Mouse (Mus musculus) lung, postnatal 0 days (tissue): ENCODE measurements around the gene Sco1. TPM values are rescaled to one million over a fixed set of nuclear protein-coding genes. Genes with fewer than 3 reads are reported as not detected.
A peak's percentile ranks its signal among the peaks of the same experiment; 100 is the strongest.

ENCODE experiments used
- ATAC-seq: fragments of 200-750 bp; cut with Nextera tagmentation; 2 replicates; pipeline ENCODE4 v1.8.0; 2017; ENCODE audit warnings: moderate library complexity
- DNase-seq: peaks from one replicate; pipeline ENCODE4 v3.0.0-alpha.2; 2016; ENCODE audit warnings: low spot score
- H3K27ac ChIP-seq: fragments of 300-500 bp; sonication (generic); 2 replicates; pipeline ENCODE4 v1.5.1; 2014; ENCODE audit warnings: antibody characterized with exemption, mild to moderate bottlenecking, low read length, mixed read lengths
- H3K27me3 ChIP-seq: fragments of 300-500 bp; sonication (generic); replicated peaks from 2 replicates; pipeline ENCODE4 v1.6.1; 2014; ENCODE audit warnings: low read length, mixed read lengths; ENCODE audit not compliant: insufficient read depth
- H3K36me3 ChIP-seq: fragments of 300-500 bp; sonication (generic); 2 replicates; pipeline ENCODE4 v1.6.1; 2014; ENCODE audit warnings: low read length, mixed read lengths; ENCODE audit not compliant: insufficient read depth
- H3K4me1 ChIP-seq: fragments of 300-500 bp; sonication (generic); 2 replicates; pipeline ENCODE4 v1.6.1; 2014; ENCODE audit warnings: antibody characterized with exemption, low read depth, low read length, mixed read lengths; ENCODE audit not compliant: insufficient read depth
- H3K4me2 ChIP-seq: fragments of 300-500 bp; sonication (generic); replicated peaks from 2 replicates; pipeline ENCODE4 v1.6.1; 2014; ENCODE audit warnings: low read depth, mild to moderate bottlenecking, low read length, moderate library complexity, mixed read lengths
- H3K4me3 ChIP-seq: fragments of 300-500 bp; sonication (generic); 2 replicates; pipeline ENCODE4 v1.5.1; 2014; ENCODE audit warnings: low read depth, low read length
- H3K9ac ChIP-seq: fragments of 300-500 bp; sonication (generic); replicated peaks from 2 replicates; pipeline ENCODE4 v1.6.1; 2014; ENCODE audit warnings: low read depth, mild to moderate bottlenecking
- H3K9me3 ChIP-seq: fragments of 300-500 bp; sonication (generic); 2 replicates; pipeline ENCODE4 v1.6.1; 2016; ENCODE audit warnings: low read length, mixed read lengths
- CTCF ChIP-seq: IDR thresholded peaks from 2 replicates; pipeline ENCODE4 v1.5.1; 2016; ENCODE audit warnings: antibody characterized with exemption, mild to moderate bottlenecking
- EP300 ChIP-seq: IDR thresholded peaks from 2 replicates; pipeline ENCODE4 v1.6.1; 2016; ENCODE audit warnings: antibody characterized with exemption, mild to moderate bottlenecking, control low read depth
- WGBS: fragments of 180-500 bp; shearing (Covaris S2); extraction: QIAGEN DNeasy Blood & Tissue Kit; methylation state at CpG from one replicate; pipeline ENCODE4 v1.1.7; 2014; 5-methylcytosine and 5-hydroxymethylcytosine counted together
- polyA plus RNA-seq: library from polyadenylated mRNA; unstranded; fragments of >200 nt; fragmentation: Nextera tagmentation; extraction: Ambion mirVana; gene quantifications from 2 replicates; pipeline ENCODE4 v1.2.1, GENCODE M21; 2015

Gene Sco1
- polyA plus RNA-seq, 1 experiment from 2014 or later, result 9.7 TPM

DNA sequence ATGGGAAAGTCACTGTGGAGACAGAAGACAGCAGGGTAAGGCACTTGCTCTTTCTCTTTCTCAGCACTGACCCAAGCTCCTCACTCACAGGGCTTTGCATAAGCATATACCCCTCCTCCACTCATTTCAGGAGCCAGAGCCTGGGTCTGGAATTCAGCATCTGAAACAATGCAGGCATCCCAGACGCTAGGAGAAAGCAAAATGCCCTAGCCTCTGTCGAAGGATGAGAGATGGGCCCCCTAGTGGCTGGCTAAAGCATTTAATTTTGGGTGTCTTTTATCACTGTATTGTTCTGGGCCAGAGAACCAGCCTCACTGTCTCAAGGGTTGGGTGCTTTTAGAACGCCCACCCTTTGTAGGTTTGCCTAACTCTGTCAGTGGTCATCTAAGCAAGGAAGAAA lies 27.7 kb downstream of the Sco1 start:
- peak; percentile 63 for ATAC-seq
- Histone ChIP-seq H3K27ac (no peak overlapping the region), H3K36me3 (no peaks in the 10 kb centered on the region), H3K27me3 (0 out of 2 replicates have a peak, but pooled peaks cover 7% of the 10 kb centered on the region), H3K4me1 (no peaks in the 10 kb centered on the region), H3K9ac (no peak overlapping the region), H3K4me3 (no peak overlapping the region), H3K9me3 (no peaks in the 10 kb centered on the region), H3K4me2 (no peak overlapping the region)
- 0% methylated on average over 3 of the region's 3 CpGs for WGBS
- DNase-seq, result peak; percentile 71
- TF ChIP-seq EP300, result no peak
- TF ChIP-seq CTCF, result peak; percentile 84

DNA sequence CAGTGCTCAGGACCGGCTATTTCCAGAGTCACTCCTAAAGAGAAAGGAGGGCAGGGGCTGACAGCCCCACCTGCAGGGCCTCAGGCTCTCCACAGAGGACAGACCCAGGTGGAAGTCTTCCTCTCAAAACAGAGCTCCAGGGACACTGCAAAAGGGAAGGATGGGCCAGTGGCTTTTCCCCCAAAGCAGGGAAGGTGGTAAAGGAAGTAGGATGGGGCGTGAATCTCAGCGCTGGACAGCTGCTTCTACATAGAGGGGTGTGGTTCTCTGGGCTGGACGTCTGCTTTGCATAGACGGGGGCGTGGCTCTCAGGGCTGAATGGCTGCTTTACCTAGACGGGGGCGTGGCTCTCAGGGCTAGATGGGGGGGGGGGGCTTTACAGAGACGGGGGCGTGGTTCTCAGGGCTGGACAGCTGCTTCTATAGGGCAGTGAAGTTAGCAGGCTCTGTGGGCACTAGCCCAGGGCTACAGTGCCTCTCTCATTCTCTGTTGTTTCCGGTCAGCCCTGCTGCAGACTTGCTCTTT lies 28.7 kb downstream of the Sco1 start:
- Histone ChIP-seq H3K9me3 (no peaks in the 10 kb centered on the region), H3K9ac (no peak overlapping the region), H3K36me3 (no peaks in the 10 kb centered on the region), H3K27me3 (0 out of 2 replicates have a peak, but pooled peaks cover 7% of the 10 kb centered on the region), H3K4me2 (no peak overlapping the region), H3K27ac (no peak overlapping the region), H3K4me1 (no peaks in the 10 kb centered on the region), H3K4me3 (no peak overlapping the region)
- DNase-seq, result peak; percentile 91
- 6% methylated on average over 9 of the region's 11 CpGs for WGBS
- no peak for TF ChIP-seq CTCF
- no peak for TF ChIP-seq EP300
- ATAC-seq, result peak; percentile 90

DNA sequence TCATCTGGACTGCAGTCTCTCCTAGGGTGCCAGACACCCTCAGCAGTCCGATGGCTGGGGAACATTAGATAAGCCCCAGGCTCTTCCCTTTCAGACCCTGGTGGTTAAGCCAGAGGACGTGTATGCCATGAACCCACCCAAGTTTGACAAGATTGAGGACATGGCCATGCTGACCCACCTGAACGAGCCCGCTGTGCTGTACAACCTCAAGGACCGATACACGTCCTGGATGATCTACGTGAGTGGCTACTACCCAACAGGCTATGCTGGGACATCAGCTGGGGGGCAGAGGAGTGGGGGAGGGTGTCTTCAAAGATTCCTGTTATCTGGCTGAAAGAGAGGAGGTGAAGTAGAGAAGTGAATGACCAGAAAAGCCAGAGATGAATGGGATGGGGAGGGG lies 29.7 kb downstream of the Sco1 start:
- no peak overlapping the region for H3K4me2 ChIP-seq
- H3K9ac ChIP-seq, result no peak overlapping the region
- ATAC-seq, result no peak
- 0 out of 2 replicates have a peak, but pooled peaks cover 7% of the 10 kb centered on the region for H3K27me3 ChIP-seq
- H3K9me3 ChIP-seq, result no peaks in the 10 kb centered on the region
- H3K4me3 ChIP-seq, result no peak overlapping the region
- no peak for DNase-seq
- TF ChIP-seq EP300, result no peak
- no peak for TF ChIP-seq CTCF
- H3K27ac ChIP-seq, result no peak overlapping the region
- no peaks in the 10 kb centered on the region for H3K4me1 ChIP-seq
- WGBS, result 78% methylated on average over 7 of the region's 7 CpGs
- H3K36me3 ChIP-seq, result no peaks in the 10 kb centered on the region

DNA sequence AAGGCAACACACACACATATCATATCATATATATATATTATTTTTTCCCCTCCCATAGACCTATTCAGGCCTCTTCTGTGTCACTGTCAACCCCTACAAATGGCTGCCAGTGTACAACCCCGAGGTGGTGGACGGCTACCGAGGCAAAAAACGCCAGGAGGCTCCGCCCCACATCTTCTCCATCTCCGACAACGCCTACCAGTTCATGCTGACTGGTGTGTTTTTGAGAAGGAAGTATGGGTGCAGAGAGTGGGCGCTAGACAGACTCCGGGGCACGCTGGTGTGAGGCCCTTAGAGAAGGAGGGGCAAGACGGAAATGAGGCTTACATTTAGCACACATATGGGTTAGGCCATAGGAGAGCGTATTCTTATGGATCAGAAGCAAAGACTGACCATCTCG lies 30.3 kb downstream of the Sco1 start:
- no peak for DNase-seq
- 76% methylated on average over 13 of the region's 13 CpGs for WGBS

DNA sequence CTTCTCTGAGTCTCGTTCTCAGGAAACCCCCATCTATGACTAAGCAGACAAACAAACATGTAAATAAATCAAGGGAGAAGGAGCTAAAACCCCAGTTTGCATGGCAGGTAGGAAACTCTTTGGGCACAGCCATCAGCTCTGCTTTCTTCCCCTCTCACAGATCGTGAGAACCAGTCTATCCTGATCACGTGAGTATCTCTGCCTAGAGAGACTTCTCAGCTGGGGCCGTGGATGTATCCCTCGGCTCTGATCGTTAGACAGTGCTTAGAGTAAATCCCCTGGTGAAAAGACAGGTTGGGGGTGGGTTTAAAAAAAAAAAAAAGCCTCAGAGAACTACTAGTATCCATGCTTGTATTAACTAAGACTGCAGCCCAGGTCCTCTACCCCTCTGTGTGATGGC lies 30.8 kb downstream of the Sco1 start:
- Histone ChIP-seq H3K9ac (no peak overlapping the region), H3K36me3 (no peaks in the 10 kb centered on the region), H3K4me2 (no peak overlapping the region), H3K27ac (no peak overlapping the region), H3K4me3 (no peak overlapping the region), H3K27me3 (0 out of 2 replicates have a peak, but pooled peaks cover 9% of the 10 kb centered on the region), H3K4me1 (no peaks in the 10 kb centered on the region), H3K9me3 (no peaks in the 10 kb centered on the region)
- TF ChIP-seq EP300, result no peak
- TF ChIP-seq CTCF, result no peak
- DNase-seq (no peak), ATAC-seq (no peak)
- 62% methylated on average over 6 of the region's 6 CpGs for whole genome bisulfite sequencing

More for the DNA sequence above, 30.3 kb downstream of the Sco1 start:
- H3K9me3 ChIP-seq, result no peaks in the 10 kb centered on the region
- H3K9ac ChIP-seq, result no peak overlapping the region
- H3K4me1 ChIP-seq, result no peaks in the 10 kb centered on the region
- no peak overlapping the region for H3K27ac ChIP-seq
- TF ChIP-seq EP300, result no peak
- H3K27me3 ChIP-seq, result 0 out of 2 replicates have a peak, but pooled peaks cover 9% of the 10 kb centered on the region
- no peak overlapping the region for H3K4me3 ChIP-seq
- no peak overlapping the region for H3K4me2 ChIP-seq
- no peak for ATAC-seq
- no peaks in the 10 kb centered on the region for H3K36me3 ChIP-seq

DNA sequence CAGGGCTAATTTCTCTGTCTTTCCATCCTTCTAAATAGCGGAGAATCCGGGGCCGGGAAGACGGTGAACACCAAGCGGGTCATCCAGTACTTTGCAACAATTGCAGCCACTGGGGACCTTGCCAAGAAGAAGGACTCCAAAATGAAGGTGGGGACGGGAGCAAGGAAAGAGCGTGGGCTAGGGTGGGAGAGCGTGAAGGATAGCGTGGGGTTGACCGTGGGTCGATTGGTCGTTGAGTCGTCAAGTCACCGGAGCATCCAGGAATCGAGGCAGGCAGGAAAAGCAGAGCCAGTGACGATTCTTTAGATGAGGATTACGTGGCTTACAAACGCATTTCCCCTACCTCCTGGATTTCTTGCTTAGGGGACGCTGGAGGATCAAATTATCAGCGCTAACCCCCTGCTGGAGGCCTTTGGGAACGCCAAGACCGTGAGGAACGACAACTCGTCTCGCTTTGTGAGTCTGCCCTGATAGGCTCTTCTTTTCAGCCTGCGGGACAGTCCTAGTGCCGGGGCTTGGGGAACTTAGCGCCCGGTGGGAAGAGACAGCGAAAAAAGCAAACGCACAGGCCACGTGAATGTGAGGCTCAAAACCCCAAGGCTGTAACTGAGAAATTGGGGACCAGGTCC lies 31.4 kb downstream of the Sco1 start:
- DNase-seq, result no peak

More for the DNA sequence above, 31.4 kb downstream of the Sco1 start:
- Histone ChIP-seq H3K9me3 (no peaks in the 10 kb centered on the region), H3K36me3 (no peaks in the 10 kb centered on the region), H3K27ac (no peak overlapping the region), H3K27me3 (0 out of 2 replicates have a peak, but pooled peaks cover 9% of the 10 kb centered on the region), H3K9ac (no peak overlapping the region), H3K4me2 (no peak overlapping the region), H3K4me3 (no peak overlapping the region), H3K4me1 (no peaks in the 10 kb centered on the region)
- ATAC-seq, result no peak
- TF ChIP-seq EP300 (no peak), CTCF (no peak)
- WGBS, result 41% methylated on average over 32 of the region's 32 CpGs
